Mouse (Mus musculus) lung, postnatal 10 days (tissue): Measurements from ENCODE around the gene Gtf3c2.

ENCODE experiments used
- DNase-seq: peaks from one replicate; pipeline ENCODE4 v3.0.0; 2021

Gene Gtf3c2

DNA sequence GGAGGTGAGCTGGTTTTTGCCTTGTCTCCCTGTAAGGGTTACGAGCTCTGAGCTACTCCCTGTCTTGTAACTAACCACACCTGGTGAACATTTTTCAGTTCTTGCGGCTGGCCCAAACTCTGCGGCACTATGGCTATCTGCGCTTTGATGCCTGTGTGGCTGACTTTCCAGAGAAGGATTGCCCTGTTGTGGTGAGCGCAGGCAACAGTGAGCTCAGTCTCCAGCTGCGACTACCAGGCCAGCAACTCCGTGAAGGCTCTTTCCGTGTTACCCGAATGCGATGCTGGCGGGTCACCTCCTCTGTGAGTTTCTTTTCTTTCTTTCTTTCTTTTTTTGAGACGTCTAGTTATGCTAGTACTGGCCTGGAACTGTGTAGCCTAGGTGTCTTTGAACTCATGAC, 17.1 kb upstream of the Gtf3c2 start:
- no peak for DNase-seq

DNA sequence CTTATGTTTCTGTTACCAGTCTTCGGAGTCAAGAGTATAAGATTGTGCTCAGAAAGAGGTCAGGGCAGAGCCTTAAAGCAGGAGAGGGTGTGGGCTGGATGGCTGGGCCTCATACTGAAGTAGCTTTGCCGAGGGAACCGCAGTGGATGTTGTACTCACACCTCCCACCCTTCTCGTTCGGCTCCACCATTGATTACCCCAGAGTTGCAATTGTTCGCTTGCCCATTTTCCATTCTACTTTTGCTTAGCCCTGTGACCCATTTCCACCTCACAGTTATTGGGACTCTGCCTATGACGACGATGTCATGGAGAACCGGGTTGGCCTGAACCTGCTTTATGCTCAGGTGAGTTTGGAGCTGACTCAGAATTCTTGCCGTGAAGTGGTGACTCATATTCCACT, 16.3 kb upstream of the Gtf3c2 start:
- no peak for DNase-seq

DNA sequence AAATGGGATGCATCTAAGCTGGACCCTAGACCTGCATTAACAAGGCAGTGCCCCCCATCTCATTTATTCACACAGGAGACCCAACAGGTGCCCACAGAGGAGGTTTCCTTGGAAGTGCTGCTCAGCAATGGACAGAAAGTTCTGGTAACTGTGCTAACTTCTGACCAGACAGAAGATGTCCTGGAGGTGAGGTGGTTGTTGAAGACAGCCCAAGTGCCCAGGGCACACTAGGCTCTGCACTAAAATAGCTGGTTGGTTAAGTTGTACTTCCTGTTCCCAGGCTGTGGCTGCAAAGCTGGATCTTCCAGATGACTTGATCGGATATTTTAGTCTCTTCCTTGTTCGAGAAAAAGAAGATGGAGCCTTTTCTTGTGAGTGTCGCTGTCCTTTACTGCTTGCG, 15.7 kb upstream of the Gtf3c2 start:
- no peak for DNase-seq

DNA sequence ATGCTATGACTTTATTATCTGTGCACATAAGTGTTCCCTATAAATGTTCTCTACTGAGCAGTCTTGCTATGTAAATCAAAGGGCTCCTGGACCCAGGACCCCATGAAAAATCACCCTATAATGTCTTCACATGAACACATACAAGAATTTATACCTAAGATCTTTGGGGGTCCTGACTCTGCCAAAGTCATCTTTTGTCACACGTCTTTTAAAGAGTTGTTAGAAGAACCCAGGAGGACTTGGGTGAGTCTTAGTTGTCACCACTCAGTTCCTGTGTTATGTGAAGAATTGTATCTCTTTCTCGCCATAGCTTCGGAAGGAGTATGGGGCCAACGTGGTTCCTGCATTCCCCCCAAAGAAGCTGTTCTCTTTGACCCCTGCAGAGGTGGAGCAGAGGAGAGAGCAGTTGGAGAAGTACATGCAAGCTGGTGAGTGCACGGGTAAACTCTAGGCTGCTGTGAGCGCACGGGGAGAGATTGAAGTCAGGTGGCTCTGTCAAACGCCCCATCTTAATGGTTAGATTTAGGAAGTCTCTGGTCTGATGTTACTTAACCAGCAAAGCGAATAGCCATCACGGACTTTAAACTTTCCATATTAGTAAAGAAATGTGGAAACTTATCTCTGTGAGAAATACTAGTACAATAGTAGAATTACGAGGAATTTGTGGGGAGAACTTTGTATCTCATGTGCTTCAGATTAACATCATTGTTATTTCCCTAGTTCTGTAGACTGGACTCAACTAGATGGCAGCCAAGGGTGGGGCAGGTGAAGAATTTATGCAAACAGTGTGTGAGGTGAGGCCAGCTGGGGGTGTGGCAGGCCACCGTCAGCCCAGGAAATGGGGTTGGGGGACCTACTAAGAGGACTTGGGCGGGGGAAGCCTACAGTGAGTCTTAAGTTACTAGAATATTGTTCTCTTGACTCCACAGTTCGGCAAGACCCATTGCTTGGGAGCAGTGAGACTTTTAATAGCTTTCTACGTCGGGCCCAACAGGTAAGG, 14.8 kb upstream of the Gtf3c2 start:
- no peak for DNase-seq

DNA sequence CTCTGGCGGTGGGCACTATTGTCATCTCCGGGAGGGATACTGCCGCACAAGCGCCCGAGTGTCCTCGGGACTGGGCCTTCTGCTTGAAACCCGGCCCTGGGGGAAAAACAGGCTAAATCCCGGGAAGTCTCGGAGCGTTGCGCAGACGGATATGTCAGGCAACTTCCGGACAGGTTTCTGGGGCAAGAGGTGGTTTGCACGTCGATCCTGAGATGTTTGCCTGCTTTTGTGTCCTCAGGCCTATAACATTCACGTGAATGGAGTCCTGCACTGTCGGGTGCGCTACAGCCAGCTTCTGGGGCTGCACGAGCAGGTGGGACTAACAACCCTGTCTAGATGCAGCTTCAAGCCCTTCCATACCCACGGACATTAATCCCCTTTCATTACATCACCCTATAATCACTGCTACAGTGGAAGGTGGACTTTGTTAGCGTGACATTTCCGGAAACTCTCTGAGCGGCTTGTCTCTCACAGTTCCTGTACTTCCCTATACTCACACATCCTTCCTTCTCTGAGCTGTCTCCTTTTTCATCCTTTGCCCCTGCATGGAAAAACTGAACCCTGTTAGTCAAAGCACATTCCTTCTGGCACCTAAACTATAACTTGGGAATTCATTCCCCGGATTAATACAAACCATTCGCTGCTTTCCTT, 13.8 kb upstream of the Gtf3c2 start:
- DNase-seq = no peak

DNA sequence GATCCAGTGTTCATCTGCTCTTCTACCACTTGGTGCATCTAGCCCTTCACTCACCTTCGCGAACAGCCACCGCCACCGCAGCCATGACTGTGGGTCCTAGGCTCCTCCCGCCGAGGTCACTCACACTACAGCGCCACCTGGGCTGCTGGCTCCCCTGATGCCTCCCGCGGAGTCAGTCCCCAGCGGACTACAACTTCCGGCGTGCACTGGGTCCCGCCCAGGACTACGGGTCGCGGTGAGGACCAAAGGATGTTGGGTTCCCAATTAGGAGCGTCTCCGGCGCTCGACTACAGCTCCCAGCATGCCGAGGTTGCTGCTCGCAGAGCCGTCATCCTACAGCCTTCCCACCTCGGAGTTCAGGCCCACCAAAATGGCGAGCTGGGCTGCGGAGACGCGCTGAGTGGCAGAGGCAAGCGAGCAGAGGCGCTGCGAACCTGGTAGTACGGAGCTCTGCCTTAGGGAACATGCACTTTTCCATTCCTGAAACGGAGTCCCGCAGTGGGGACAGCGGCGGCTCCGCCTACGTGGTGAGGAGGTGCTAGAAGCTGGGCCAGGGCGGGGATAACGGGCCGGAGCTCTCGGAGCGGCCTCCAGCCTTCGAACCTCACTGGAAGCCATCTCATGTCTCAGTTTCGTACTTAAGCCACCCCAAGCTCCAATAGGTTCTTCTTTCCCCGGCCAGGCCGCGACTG, 13.1 kb upstream of the Gtf3c2 start, which contains the start of the genes Snx17 and Eif2b4:
TSS of gene Snx17 (plus strand) at position 289 of the 692 bp plus-strand sequence.
TSS of gene Eif2b4 (minus strand) at position 492 of the 692 bp plus-strand sequence.
- peak; percentile 100 for DNase-seq

DNA sequence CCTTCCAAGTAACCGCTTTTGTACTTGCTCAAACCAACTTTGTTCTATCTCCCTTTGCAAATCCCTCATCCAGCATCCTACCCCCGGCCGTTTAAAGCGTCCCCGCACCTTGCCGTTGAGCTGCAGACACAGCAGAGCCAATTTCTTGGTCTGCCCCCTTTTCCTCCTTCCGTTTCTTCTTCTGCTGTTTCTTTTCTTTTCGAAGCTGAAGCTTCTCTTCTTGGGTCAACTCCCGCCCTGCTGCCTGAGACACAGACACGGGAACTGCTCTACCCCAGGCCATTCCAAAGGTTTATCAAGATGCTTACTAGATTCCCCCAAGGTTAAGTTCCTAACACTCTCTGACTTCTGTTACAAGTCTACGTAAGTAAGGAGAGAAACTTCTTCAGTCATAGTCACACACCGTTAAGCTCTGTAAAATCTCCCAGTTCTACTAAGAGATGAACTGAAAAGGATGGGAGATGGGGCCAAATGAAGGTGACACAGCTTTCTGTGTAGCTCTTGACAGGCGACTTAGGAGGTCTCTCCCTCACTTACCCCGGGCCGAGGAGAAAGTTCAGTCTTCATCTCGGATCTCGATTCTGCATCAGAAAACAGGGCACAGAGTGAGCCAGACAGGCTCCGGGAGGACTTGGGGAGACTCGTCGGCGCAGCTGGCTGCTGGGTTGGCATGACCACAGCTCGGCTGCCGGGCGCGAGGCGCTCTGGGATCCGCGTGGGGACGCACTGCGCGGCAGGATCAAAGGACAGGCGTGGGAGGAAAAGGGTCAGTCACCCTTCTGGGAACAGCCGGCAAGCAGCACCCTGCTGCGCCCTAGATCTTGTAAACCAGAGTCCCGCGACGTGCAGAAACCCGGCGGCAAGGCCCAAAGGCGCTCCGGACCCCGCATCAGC, 12.3 kb upstream of the Gtf3c2 start:
- peak; percentile 80 for DNase-seq

DNA sequence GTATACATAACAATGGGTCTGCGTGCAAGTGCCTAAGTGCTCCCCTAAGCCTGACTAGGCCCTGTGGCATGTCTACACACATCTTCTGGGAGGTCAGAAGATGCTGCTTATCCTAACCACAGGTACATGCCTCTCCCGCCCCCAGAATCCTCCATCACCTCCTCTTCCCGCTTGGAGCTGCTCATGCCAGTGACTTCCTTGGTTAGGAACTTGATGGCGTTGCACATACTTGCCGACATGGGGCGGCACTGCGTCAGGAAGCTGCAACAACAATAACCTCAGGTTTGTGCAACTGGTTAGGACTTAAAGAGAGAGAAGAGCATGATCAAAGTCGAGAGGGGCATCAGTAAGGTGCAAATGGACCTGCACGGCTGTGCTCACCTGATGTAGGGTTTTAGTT, 10.3 kb upstream of the Gtf3c2 start:
- no peak for DNase-seq

DNA sequence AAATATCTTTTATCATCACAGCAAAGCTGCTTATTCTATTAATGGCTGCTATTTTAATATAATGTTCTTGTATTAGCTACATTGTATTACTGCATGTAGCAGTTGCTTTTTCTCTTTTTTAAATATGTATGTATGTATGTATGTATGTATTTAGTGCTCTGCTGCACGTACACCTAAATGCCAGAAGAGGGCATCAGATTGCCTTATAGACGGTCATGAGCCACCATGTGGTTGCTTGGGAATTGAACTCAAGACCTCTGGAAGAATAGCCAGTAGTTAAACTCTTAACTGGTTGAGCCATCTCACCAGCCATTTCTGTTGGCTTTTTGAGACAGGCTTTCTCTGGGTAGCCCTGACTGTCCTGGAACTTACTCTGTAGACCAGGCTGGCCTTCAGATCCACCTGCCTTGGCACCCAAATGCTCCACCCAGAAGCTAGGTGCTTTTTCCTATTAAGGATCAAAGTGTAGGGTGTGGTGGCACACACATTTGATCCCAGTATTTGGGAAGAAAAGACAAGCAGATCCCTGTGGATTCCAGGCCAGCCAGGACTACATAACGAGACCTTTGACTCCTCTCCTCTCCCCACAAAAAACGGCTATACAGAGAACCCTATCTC, 8.4 kb upstream of the Gtf3c2 start:
- no peak for DNase-seq

DNA sequence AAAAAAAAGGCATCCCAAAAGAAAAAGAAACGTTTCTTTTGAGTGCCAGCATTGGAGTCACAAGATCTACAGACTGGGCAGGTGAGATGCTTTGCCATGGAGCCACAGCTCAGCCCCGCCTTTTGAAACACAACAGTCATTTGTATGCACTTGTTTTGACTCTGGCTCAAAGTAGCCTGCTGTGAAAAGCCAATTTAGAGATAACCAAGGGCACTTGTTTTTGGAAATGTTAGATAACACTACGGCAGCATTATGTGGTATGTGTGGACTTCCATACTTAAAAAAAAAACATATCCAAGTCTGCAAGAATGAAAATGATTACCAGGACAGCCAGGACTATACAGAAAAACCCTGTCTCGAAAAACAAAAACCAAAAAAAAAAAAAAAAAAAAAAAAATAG, 3.7 kb upstream of the Gtf3c2 start:
- DNase-seq = no peak

DNA sequence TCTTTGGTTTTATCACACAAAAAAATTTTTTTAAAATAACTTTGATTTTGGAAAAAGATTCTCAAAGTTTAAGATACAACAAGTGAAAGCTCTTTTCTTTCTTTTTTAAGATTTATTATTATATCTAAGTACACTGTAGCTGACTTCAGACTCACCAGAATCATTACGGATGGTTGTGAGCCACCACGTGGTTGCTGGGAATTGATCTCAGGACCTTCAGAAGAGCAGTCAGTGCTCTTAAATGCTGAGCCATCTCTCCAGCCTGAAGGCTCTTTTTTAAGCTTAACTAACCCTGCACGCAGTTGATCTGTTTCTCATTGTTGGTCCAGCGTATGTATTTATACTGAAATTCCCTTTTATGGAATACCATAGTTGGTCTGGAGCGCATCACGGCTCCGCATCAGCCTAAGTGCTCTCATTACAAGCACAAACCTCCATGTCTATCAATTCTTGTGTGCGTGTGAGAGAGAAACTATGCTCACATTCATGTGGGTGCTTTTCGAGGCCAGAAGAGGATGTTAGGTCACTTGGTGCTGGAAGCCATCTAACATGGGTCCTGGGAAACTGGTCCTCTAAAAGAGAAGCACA, 1.3 kb upstream of the Gtf3c2 start:
- DNase-seq = no peak

DNA sequence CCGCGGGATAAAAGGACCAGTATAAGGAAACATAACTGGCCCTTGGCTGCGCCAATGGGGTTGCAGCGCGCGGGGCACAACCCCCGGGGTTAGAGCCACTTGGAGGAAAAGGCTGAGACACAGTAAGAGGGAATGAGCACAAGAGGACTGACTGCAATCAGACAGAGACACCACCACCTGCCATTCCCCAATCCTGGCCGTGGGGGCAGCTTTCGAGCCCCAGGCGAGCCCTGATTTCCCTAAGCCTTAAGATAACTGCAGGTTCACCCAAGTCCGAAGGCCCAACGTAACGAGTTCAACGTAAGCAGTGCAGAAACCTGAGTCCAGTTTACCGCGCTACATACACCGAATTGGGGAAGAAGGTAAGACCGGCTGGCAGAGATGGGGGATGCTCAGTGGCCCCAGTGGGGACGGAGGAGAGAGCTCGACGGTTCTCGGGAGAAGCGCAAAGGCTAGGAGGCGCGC, 611 bp downstream of the Gtf3c2 start:
- DNase-seq = peak; percentile 29

DNA sequence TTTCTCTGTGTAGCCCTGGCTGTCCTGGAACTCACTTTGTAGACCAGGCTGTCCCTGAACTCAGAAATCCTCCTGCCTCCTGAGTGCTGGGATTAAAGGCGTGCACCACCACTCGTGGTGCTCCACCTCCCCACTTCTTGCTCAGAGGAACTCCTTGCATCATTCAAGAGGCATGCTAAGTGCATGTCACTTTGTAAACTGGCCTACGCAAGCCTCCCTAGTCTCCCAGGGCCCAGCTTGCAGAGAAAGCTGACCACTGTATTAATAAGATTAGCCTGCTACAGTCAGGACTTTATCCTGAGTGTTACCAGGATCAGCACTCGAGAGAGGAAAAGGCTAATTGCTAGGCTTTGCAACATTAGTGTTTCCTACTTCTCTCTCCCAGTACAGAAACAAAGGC, 11.3 kb downstream of the Gtf3c2 start:
- DNase-seq = no peak

DNA sequence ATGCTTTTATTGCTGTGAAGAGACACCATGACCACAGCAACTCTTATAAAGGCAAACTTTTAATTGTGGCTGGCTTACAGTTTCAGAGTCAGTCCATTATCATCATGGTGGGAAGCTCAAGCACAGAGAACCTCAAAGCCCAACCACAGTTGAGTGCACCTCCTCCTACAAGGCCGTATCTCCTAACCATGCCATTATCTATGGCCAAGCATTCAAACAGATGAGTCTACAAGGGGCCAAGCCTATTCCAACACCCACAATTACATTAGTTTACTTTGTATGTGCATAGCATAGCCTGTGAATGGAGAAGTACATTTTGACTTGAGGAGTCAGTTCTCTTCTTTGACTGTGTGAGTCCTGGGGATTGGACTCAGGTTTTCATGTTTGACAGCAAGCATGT, 15.1 kb downstream of the Gtf3c2 start:
- DNase-seq = no peak

DNA sequence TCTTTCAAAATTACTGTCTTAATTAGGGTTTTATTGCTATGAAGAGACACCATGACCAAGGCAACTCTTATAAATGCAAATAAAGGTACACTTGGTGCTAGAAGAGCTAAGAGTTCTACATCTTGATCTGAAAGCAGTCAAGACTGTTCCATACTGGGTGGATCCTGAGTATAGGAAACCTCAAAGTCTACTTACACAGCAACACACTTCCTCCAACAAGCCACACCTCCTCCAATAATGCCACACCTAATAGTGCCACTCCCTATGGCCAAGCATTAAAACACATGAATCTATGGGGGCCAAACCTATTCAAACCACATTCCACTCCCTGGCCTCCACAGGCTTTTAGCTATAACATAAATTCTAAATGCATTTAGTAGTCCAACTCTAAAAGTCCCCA, 17.5 kb downstream of the Gtf3c2 start:
- no peak for DNase-seq

DNA sequence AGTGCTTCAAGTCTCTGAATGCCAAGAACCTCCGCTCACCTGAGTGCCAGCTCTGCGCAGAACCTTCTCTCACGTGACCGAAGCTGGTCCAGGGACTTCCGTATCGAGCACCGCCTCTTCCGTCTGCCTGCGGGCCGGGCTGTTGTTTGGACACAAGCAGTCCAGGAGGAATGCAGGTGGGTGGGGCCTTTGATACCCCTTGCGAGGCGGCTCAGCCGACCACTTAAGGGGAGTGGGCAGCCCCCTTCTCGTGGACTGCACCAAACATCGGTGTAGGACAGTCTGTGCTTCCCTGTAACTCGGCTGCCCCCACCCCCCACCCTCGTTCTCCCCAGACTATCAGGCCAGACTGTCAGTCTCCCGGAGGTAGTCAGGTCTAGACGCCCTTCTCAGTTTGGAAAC, 25.8 kb downstream of the Gtf3c2 start, which contains the start of gene Mpv17:
TSS of gene Mpv17 (minus strand) at position 100 of the 402 bp plus-strand sequence.
- DNase-seq = peak; percentile 89

DNA sequence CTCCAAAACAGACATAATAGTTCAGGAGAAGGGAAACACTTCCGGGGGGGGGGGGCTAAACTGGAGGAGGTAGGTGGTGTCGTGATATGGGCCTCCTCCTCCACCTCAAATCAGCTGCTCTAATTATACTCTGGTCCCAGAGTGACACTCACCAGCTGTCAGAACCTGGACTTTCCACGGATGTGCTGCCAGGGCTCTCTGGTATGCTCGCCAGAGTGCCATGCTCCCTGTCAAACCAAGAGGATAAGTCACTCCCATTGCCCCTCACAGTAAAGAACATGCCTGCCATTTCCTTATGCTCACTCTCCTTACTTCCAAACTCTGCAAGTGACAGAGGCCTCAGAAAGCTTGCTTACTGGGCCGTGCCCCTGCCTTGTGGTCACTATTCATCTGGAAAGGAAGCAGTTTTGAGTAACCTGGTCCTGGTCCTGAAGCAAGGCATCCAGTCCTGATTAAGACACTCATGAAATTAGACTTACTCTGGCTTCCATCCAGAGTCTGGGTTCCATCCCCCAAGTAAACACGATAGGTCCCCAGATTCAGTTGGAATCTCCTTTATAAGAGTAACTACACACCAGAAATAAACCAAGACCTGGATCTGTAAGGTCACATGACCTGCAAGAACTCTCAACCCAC, 26.3 kb downstream of the Gtf3c2 start:
- DNase-seq = peak; percentile 11

DNA sequence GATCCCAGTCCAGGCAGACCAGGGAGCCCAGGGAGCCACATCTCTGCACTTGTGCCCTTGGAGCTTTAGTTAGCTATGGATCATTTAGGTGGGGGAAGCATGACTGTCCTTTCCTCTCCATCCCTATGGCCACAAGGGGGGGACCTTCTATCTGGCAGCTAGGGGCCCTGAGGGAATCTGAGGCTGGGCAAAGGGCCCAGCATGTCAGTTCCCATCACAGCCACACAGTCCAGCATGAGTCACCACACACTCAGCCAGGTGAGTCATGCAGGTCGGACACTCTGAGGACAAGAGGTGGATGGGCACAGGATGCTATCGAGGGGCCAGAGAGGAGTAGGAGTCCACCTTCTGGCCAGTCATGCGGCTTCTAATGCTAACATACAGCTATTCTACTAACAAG, 28.2 kb downstream of the Gtf3c2 start:
- DNase-seq = no peak

DNA sequence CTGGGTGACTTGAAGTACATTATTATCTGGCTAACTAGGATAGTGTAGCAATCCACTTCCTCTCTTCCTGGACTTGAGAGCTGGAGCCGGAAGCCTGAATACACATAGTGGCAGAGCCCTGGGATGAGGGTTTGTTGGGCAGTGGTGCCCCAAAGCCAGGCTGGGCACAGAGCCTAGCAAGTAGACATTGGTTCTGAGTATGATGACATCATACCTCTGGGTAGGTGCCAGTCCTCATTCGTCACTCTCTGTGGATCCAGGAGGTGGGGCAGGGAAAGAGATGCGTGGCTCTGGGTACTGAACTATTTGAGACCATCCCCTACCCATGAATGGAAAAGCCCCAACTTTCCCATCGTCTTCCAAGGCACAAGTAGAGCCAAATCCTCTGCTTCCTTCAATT, 30.2 kb downstream of the Gtf3c2 start:
- peak; percentile 35 for DNase-seq

DNA sequence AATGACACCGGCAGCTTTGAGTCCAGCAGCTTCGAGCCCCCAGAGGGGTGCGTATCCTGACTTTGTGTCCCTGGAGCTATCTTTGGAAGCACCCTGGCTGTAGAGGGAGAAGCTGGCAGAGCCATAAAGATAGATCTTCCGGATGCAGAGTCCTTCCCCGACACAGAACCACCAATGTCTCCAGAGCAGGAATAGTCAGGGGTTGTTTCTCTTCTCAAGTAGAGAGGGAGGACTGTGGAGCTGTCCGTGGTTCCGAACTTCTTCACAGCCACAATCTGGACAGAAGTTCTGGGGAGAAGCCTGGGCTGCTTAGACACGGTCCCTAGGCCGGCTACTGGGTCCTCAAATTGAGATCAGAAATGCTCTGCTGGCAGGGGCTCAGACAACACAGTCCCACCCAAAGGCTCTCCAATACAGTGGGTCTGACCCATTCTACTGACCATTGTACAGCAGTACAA, 40.9 kb downstream of the Gtf3c2 start:
- DNase-seq = peak; percentile 45
